In the genomic region with DNA sequence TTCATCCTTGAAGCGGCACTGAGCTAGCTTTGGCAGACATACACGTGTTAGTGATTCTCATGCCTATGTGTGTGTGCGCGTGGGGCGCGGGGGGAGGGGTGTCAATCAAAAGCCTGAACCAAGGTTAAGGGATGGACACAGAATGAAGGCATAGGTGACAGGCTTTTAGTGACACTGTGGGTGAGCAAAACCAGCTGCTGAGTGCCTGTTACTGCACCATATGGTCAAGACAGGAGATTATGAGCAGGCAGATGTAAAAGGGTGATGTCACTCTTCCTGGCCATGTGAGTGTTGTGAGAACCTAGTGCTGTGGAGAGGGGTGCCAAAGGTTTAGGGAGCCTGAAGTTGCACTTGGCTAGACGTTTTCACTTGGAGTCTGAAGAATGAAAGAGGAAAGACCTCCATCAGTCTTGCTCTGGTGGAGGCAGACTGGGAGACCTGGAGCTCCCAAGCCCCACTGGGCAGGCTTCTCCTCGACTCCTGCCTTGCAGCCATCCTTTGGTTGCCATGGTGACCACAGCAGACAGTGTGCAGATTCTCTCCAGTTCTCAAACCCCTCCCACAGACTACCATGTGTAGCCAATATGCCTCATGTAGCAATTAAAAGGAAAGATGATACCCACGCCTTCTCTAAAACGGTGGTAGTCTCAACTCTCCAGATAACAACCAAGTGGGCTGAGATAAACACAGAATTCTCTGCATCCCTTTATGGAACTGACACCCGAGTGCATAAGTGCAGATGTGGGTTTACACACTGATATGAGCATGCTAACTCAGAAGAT, we compare ENCODE assay signal across 8 mouse cellular contexts. TPM values are rescaled to one million over a fixed set of nuclear protein-coding genes. Genes with fewer than 3 reads are reported as not detected.
DNase-seq lines count a peak whose midpoint lies in the region; ATAC-seq and TF ChIP-seq lines count a peak whose summit lies in the region.

No protein-coding gene starts in this region.

- WGBS in heart, embryonic 12.5 days: 35% methylated on average over 11 of the region's 11 CpGs
- 61% methylated on average over 11 of the region's 11 CpGs for WGBS in midbrain, embryonic 12.5 days

- no peak overlapping the region for H3K9ac ChIP-seq in heart, embryonic 12.5 days
- H3K9ac ChIP-seq in midbrain, embryonic 12.5 days (replicated peaks): no peak overlapping the region

- intact Hi-C loops in gastrocnemius, adult 2 months (cut with DNase I): no loop called here

- H3K36me3 ChIP-seq in heart, embryonic 12.5 days: no peaks in the 10 kb centered on the region
- no peaks in the 10 kb centered on the region for H3K36me3 ChIP-seq in midbrain, embryonic 12.5 days

- H3K27ac ChIP-seq in heart, embryonic 12.5 days (ENCODE audit: poor library complexity, severe bottlenecking): peak overlapping the region; percentile 17; the same call in 1 of the 2 replicates
- H3K27ac ChIP-seq in midbrain, embryonic 12.5 days (replicated peaks): peak overlapping the region; percentile 52
- no peak overlapping the region for H3K27ac ChIP-seq in gastrocnemius, adult 2 months

- no peak for TF ChIP-seq CTCF in gastrocnemius, adult 2 months (IDR thresholded peaks at IDR 0.05)

- H3K27me3 ChIP-seq in heart, embryonic 12.5 days (replicated peaks): no peaks in the 10 kb centered on the region
- no peaks in the 10 kb centered on the region for H3K27me3 ChIP-seq in midbrain, embryonic 12.5 days

- 0 out of 2 replicates have a peak overlapping the region, but pooled peaks have one; percentile 3 for H3K4me2 ChIP-seq in heart, embryonic 12.5 days
- no peak overlapping the region for H3K4me2 ChIP-seq in midbrain, embryonic 12.5 days (replicated peaks)

- ATAC-seq in heart, embryonic 12.5 days (ENCODE audit: insufficient number of reproducible peaks, low FRiP score): peak; percentile 65; the same call in 1 of the 2 replicates
- ATAC-seq in midbrain, embryonic 12.5 days (ENCODE audit: low FRiP score, low read depth): peak; percentile 89

- DNase-seq in cerebellum, postnatal 14 days: peak; percentile 56 to 65
- no peak for DNase-seq in cerebellum, adult 11 months
- peak; percentile 85 for DNase-seq in embryo, embryonic 10 days (ENCODE audit: low spot score)
- peak; percentile 81 for DNase-seq in left cerebral cortex, adult 11 months (ENCODE audit: low spot score)
- no peak for DNase-seq in gastrocnemius, adult 2 months
- no peak for DNase-seq in spleen, postnatal 14 days (ENCODE audit: low spot score in 2 of 2)

- H3K9me3 ChIP-seq in heart, embryonic 12.5 days (replicated peaks): no peaks in the 10 kb centered on the region
- H3K9me3 ChIP-seq in midbrain, embryonic 12.5 days: no peaks in the 10 kb centered on the region

- no peak overlapping the region for H3K4me3 ChIP-seq in heart, embryonic 12.5 days
- H3K4me3 ChIP-seq in midbrain, embryonic 12.5 days: no peak overlapping the region
- no peak overlapping the region for H3K4me3 ChIP-seq in gastrocnemius, adult 2 months

- H3K4me1 ChIP-seq in heart, embryonic 12.5 days (replicated peaks): peaks cover 31% of the 10 kb centered on the region
- H3K4me1 ChIP-seq in midbrain, embryonic 12.5 days: peaks cover 15% of the 10 kb centered on the region

RNA-seq across cellular contexts. Expression of a gene that starts 5.5 kb away (rescaled TPM):
- polyA plus RNA-seq in heart, embryonic 12.5 days (2016; fragmentation: Nextera tagmentation; extraction: Ambion mirVana): 10.5 and 10.9 TPM in 2 replicates
- polyA plus RNA-seq in midbrain, embryonic 12.5 days (2016; fragmentation: Nextera tagmentation; extraction: Ambion mirVana): 19.8 and 21.9 TPM in 2 replicates
- 1 to 10 TPM; 3.7 to 6.1 TPM for total RNA-seq in gastrocnemius, adult 2 months (2021)

Comparison
In these comparisons a context has a peak if more than half of its experiments do, and no peak if none do; other contexts are left out.
1. DNase-seq: peak in cerebellum, postnatal 14 days (2 of 2), embryo, embryonic 10 days (single experiment) and left cerebral cortex, adult 11 months (single experiment); none in cerebellum, adult 11 months (single experiment), gastrocnemius, adult 2 months (single experiment) and spleen, postnatal 14 days (0 of 2).